Mouse (Mus musculus): ENCODE measurements around the gene Cyp2d40.
A peak's percentile ranks its signal among the peaks of the same experiment; 100 is the strongest.
"Not testable (repeated sequence)": the region's sequence is repeated elsewhere in the genome, so short reads cannot be mapped to it uniquely, and the experiment has no call there.

The Cyp2d40 gene

DNA sequence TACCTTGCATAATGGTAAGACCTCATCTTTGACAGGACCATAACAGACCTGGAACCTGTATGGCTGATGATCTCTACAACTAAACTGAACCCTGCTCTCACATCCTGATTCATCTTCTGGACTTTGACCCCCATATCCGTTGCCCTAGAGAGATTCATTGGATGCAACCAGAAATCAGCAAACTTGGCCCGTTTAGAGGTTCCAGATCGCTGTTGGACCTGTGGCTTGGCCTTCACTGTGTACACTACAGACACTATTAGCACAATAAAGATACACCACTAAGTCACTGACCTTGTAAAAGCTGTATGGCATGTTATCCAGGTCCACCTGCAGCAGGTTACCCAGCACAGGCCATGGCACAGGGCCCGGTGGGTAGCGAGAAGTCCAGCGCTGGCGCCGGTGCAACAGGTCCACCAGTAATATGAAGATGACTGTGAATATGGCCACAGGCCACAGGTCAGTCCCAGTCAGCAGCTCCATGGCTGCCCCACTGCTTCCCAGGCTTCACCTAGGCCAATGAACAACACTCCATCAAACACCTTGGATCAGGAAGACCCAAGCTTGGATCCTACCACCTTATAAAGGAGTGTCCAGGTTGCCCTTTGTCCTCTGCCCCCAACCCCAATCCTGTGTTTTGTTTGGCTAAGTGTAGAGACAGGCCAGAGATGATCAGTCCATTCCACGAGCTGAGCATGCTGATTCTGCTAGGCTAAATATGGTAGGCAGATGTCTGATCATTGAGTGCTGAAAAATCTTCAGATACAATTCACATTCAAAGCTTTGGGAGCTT lies at the start of gene Cyp2d40:
Gene Cyp2d40, minus strand, starts transcription at position 553 of the 790 bp plus-strand sequence.
- DNase-seq (ENCODE audit: low spot score in 2 of 2): no peak

DNA sequence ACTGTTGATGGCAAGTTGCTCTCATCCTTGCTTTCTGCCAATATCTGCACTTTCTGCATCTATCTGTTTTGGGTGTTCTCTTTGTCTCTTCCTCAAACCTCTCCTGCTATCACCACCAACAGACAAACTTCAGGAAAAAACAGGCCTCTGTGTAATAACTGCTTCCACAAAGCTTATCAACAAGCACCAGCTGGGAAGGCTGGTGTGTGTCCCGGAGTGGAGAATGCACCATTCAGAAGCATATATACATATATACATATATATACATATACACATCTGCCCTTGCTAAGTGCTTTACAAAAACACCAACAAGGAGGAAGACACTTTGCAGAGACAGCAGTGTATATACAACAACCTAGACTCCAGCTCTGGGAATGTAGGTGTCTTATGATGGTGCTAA lies 46.6 kb upstream of the Cyp2d40 start:
- DNase-seq (ENCODE audit: low spot score in 2 of 2): no peak

- no peak for DNase-seq (ENCODE audit: low spot score in 2 of 2)
Measured at GRCm38 (mm10) chr15:82809511-82809910, 45.5 kb upstream of the Cyp2d40 start.

- no peak for DNase-seq (ENCODE audit: low spot score in 2 of 2)
Measured at GRCm38 (mm10) chr15:82806969-82807763, 43.2 kb upstream of the Cyp2d40 start.

DNA sequence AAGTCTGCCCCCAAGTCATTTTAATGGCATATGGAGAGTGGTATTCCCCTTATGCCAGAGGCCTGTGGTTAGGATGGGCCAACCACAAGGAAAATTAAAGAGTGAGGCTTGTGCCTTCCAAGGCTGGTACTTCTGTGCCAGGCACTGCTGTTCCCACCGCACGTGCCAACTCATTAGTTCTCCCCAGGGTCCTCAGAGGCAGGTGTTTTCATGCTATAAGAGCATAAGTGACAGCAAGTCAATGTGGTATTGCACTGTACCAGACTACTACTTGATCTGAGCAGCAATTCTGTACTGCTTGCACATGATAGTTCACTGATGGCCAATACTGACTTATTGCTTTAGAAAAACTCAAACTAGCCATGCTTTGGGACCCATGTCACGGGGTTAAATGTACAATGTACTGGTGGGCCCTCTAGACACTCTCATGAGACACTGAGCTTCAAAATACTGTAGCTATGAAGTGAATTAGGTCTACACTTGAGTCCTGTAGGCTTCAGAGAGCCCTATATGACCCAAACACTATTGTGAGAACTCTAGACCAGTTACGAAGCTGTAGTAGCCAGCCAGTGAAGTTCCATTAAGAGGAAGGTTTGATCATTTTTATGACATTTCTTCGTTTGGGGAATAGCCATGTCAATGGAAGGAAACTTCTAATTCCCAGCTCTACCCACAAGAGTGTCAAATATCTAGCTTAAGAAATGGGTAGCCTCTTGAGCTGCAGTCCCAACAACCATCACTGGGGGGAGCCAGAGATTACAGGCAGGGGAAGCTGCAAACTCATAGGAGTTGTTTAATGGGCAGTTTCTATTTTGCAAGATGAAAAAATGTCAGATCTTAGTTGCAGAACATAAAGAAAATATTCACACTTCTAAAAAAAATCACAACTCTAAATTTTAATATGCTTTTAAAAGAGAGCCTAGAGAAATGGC lies 41.0 kb upstream of the Cyp2d40 start:
- peak; percentile 56 to 62 for DNase-seq (ENCODE audit: low spot score in 2 of 2)

DNA sequence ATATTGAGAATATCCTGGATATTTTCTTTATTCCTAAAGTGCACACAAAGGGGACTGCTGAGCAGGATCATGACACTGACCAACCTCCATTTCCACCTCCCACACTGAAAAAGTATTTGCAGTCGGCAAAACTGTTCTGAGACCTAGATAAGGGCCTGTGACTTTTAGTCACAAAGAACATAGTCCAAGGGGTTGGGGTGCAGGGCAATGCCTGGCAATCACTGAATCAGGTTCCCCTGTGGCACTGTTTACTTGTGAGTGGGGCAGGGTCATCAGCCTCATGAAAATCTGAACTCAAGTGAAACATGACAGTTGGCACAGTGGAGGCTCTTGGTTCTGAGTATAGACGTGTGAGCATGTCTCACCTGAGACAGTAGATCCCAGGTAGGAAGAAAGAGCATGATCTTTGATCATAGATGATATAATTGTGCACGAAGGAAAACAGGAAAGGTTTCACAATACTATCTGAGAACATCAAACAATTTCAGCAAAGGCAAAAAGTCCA lies 32.0 kb upstream of the Cyp2d40 start:
- DNase-seq (ENCODE audit: low spot score in 2 of 2): no peak

DNA sequence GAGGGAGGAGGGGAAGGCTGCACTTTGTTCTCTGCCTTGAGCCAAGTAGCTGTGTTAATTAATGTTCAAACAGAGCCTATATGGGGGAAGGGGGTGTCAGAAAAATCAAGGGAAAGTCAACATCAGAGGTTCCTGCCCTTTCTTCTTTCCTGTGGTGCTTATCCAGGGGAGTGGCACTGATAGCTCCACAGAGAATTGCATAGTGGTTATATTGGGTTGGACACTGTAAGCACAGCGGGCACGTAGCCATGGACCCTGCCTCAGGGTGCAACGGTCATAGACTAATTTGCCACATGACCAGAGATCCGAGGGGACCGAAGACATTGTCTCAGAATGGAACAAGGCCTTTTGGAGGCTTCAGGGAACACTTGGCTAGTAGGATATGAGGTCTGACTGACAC lies 30.3 kb upstream of the Cyp2d40 start, which contains the start of gene Cyp2d26:
Gene Cyp2d26, minus strand, starts transcription at position 18 of the 400 bp plus-strand sequence.
- no peak for DNase-seq (ENCODE audit: low spot score in 2 of 2)

DNA sequence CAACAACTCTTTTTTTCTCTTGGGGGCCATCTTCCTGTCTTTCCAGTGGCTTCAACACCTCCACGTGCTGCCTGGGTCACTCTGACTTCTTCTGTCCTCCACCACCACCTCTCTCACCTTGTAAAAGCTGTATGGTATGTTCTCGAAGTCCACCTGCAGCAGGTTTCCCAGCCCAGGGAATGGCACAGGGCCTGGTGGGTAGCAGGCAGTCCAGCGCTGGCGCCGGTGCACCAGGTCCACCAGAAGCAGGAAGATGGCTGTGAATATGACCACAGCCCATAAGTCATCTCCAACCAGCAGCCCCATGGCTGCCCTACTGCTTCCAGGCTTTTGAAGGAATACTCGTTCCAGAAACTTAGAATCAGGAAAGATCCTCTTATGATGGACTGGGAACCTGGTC lies 29.9 kb upstream of the Cyp2d40 start:
- DNase-seq (ENCODE audit: low spot score in 2 of 2): no peak

DNA sequence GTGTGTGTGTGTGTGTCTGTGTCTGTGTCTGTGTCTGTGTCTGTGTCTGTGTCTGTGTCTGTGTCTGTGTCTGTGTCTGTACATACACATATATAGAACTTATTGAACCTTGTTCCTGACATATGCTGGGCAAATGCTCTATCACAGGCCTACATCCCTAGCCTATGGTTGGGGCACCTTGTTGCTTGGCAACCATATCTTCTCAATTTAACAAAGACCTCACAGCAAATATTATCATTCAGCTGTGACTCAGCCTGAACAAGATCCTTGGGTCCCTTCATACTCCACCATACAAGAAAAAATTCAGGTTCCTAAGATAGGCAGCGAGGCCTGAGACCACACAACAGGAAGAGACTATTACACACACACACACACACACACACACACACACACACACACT lies 29.5 kb upstream of the Cyp2d40 start:
- DNase-seq (ENCODE audit: low spot score in 2 of 2): no peak

- DNase-seq (ENCODE audit: low spot score in 2 of 2): no peak
Measured at GRCm38 (mm10) chr15:82792566-82792965, 28.6 kb upstream of the Cyp2d40 start.

GRCm38 (mm10) chr15:82784581-82784980 lies 20.6 kb upstream of the Cyp2d40 start:
- DNase-seq (ENCODE audit: low spot score in 2 of 2): no peak

- DNase-seq (ENCODE audit: low spot score in 2 of 2): no peak
Measured at GRCm38 (mm10) chr15:82783800-82784199, 19.8 kb upstream of the Cyp2d40 start.

- DNase-seq (ENCODE audit: low spot score in 2 of 2): not testable (repeated sequence)
Measured at GRCm38 (mm10) chr15:82777856-82778255, 13.9 kb upstream of the Cyp2d40 start.

DNA sequence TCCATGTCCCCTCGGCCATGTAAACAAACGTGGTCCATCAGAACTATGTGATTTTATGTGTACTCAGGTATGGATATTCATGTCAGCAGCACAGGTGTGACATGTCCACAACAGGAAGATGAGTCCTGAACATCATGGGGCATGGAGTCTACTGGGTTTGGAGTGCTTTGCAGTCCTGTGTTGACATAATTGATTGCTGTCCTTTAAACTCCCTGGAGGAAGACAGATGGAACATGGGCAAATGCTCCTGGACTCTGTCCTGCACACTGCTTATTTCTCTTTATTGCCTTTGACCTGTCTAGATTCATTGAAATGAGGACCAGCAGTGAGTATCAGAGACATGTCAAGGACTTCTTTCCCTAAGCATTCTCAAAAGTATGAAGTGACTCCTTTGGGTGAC lies 2.0 kb upstream of the Cyp2d40 start:
- no peak for DNase-seq (ENCODE audit: low spot score in 2 of 2)

DNA sequence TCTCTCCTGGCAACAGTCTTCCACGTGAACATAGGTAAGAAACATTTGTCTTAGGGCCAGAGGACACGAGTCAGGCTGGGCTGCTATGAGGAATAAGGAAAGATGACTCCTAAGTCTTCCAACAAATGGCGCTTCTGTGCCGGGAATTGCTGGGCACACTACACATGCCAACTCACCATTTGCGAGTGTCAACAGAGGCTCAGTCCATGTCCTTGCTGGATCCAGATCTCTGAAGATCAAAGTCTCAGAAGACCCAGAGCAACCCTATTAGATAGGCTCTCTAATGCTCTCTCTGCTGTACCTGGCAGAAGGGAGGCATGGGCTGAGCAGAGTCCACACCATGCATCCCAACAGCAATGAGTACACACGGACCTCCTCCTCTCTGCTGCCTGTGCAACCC lies 898 bp upstream of the Cyp2d40 start:
- no peak for DNase-seq (ENCODE audit: low spot score in 2 of 2)

- DNase-seq (ENCODE audit: low spot score in 2 of 2): no peak
Measured at GRCm38 (mm10) chr15:82748141-82748540, 15.8 kb downstream of the Cyp2d40 start.

GRCm38 (mm10) chr15:82747516-82747915 lies 16.5 kb downstream of the Cyp2d40 start:
- DNase-seq (ENCODE audit: low spot score in 2 of 2): no peak

DNA sequence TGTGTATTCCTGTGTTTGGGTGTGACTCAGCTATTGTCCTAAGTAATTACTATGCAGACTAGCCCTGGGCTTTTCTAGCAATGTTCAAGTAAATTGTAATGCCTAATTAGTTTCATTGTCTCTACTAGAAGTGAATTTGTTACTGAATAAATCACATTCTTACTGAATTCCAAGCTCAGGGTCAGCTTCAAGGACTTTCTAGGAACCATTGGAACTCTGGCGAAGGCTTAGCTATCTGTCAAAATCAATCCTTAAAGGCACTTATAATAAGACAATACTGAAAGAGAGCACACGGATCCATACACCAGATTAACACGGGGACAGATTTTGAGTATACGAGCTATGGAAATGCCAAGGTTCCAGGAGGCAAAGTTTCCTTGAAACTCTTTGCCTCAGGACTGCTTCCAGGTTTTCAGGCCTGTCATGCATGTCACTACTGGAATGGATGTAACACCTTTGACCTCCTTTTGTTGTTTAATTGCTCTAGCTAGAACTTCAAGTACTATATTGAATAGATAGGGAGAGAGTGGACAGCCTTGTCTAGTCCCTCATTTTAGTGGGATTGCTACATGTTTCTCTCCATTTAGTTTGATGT lies 30.6 kb downstream of the Cyp2d40 start:
- not testable (repeated sequence) for DNase-seq (ENCODE audit: low spot score in 2 of 2)

All from right cerebral cortex, postnatal 36 days (tissue).